Mouse (Mus musculus) cerebellum, adult 18-20 months (tissue): ENCODE measurements around the gene Hcfc1.

ENCODE experiments used
- DNase-seq, 2 experiments: peaks; one replicate each; pipeline ENCODE4 v3.0.0; 2021

Hcfc1 gene

DNA sequence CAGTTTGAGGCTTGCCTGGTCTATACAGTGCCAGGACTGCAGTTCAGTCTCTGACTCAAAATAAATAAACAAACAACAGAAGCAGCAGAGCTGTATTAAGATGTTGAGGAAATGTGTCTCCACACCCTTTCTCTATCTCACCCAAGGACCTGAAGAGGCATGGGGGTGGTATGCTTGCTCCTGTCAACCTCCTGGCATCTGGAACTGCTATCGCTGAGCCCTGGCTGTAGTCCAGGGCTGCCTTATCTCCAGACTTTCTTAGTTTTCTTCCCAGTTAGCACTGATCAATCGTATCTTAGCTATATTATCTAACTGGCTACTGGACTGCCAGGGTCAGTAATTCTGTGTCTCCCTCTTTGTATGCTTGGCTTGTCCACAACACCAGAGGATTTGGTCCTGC, 24.3 kb downstream of the Hcfc1 start:
- no peak for DNase-seq

- DNase-seq, result no peak
Observed at GRCm38 (mm10) chrX:73931871-73932270, 34.3 kb downstream of the Hcfc1 start.

GRCm38 (mm10) chrX:73930402-73931062, 35.6 kb downstream of the Hcfc1 start, which contains the start of gene Renbp:
Renbp (minus strand) TSS chrX:73930850.
- DNase-seq, result no peak

- DNase-seq, result peak in 1 of 2 experiments; percentile 12
Observed at GRCm38 (mm10) chrX:73922550-73922882, 43.6 kb downstream of the Hcfc1 start.

- peak; percentile 90 to 92 for DNase-seq
Observed at GRCm38 (mm10) chrX:73921823-73922549, 44.2 kb downstream of the Hcfc1 start, which contains the start of the genes Arhgap4 and Naa10. Arhgap4 (minus strand) TSS chrX:73921870. Naa10 (minus strand) TSS chrX:73921944.

DNA sequence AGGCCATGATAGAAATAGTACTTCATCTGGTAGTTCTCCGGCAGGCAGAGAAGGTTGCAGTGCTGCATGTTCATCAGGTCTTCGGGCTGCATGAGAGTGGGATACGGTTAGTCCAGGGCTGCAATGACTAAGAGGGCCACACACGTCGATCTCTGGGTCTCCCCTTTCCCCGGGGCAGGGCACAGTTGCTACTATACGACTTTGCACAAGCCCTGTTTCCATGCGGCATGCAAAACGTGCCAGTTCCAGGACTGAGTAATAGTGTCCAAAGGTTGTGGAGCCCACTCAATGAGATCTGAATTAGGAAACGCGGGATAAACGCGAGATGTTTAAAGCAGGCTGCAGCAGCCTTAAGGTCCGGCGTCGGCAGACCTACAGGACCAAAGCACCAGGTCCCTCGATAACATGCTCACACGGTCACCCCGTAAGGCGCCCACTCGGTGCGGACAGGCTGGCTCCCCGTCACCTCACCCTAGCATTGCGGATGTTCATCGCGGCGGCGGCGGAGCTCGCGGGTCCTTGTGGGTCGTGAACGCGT, 44.8 kb downstream of the Hcfc1 start:
- no peak for DNase-seq

- no peak for DNase-seq
Observed at GRCm38 (mm10) chrX:73918631-73919030, 47.5 kb downstream of the Hcfc1 start.

DNA sequence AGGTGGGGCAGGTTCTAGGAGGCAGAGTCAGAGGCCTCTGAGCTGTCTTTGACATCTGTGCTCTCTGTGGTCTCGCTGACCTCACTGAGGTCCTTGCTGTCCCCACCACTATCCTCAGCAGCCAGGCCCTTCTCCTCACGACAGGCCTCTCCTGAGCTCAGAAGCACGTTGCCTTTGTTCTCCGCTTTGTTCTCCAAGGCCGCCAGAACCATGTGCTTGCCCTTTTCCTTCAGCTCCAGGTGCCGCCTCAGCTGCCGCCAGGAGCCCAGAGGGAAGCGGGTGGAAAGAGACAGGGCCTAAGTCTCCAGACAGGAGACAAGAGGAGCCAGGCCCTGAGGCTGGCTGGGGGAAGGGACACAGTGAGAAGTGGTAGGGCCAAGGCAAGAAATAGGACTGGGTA, 49.2 kb downstream of the Hcfc1 start:
- no peak for DNase-seq

GRCm38 (mm10) chrX:73914827-73915703, 51.1 kb downstream of the Hcfc1 start:
- peak; percentile 81 to 93 for DNase-seq

DNA sequence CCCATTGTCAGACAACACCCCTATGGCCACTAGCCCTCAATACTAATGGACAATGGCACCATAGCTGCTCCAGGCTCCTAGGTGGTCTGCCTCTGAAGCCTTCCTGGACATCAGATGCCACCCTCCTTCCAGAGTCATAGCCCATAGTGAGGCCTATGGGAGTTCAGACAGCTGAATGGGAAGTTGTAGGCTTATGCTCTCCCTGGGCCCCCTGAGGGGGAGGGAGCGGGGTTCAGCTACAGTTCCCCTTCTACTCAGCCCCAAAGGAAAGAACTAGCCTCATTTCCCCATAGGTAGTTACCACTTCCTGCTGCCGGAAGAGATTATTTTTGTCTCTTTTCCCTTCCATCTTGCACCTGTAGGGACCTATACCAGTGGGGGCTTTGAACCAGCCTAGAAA, 54.6 kb downstream of the Hcfc1 start:
- no peak for DNase-seq

DNA sequence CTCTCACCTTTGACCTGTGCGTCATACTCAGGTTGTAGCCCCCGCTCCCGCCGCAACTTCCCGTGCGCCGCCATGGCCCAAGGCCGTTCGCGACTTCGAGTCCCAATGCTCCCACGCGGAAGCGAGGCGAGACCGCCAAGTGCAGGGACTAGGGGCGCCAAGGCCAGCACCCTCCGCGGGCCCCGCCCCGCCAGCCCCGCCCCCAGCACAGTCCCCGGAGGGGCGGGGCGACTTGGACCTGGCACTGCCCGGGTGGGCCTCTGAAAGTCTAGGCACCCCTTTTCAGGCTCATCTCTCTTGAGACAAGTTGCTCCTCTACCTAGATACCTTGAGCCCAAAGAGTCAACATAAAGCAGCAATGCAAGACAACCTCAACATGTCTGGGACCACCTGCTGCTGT, 55.0 kb downstream of the Hcfc1 start:
- no peak for DNase-seq

- DNase-seq, result no peak
Observed at GRCm38 (mm10) chrX:73910451-73910850, 55.7 kb downstream of the Hcfc1 start.

DNA sequence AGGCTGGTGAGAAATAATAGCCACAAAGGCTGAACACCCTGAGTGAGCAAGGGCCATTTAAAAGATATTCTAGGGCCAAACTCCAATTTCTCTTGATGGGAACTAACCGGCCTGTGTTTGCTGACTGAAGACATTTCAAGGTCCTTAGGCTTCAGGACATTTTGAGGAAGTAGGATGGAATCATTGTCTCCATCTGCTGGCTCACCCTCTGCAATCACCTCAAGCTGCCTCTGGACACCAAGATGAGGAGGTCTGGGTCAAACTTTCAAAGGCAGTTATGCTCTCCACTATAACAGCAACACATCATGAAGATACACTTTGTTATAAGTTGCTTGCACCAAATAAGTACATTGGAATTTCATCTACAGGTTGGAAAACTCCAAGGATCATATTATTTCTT, 56.1 kb downstream of the Hcfc1 start:
- no peak for DNase-seq

GRCm38 (mm10) chrX:73897959-73898358, 68.2 kb downstream of the Hcfc1 start:
- DNase-seq, result no peak

DNA sequence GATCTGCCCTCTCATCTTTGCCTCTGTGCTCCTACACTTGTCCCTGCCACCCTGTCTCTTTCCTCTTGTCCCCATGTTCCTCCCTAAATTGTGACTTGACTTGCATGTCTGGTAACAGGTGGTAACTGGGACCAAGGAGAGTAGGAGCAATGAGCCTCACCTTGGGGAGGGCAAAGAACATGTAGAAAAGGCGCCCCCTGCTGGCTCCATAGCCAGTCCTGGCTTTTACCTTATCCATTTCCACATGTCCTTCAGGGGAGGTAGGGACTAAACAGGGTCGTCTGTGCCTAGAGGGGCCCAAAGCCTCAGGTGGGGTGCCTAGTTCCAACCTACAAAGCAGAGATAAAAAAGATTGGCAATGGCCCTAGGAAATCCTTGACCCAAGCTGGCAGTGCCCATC, 70.4 kb downstream of the Hcfc1 start, which contains the start of gene L1cam:
L1cam (minus strand) TSS at position 387 of the 400 bp plus-strand sequence.
- DNase-seq, result peak; percentile 69 to 73

GRCm38 (mm10) chrX:73892833-73893232, 73.3 kb downstream of the Hcfc1 start:
- peak; percentile 46 to 62 for DNase-seq
